Mouse (Mus musculus) CH12.LX (cell line): ENCODE measurements around the gene Cabp2.
"Not testable (repeated sequence)": the region's sequence is repeated elsewhere in the genome, so short reads cannot be mapped to it uniquely, and the experiment has no call there.

Experiments
- BHLHE40 ChIP-seq: IDR thresholded peaks from 2 replicates; pipeline ENCODE4 v1.6.1; 2011; ENCODE audit warnings: mild to moderate bottlenecking, low read depth, low read length, improper control_type of control experiment
- CTCF ChIP-seq, 2 experiments: IDR thresholded peaks in 1 of 2; conservative IDR thresholded peaks in 1 of 2; 2 replicates each; pipeline ENCODE4 v1.5.1; 2011 to 2012; ENCODE audit warnings: low read depth in 2 of 2, low read length in 2 of 2, improper control_type of control experiment in 1 of 2, inconsistent platforms in 1 of 2, mild to moderate bottlenecking in 1 of 2, moderate library complexity in 1 of 2
- E2F4 ChIP-seq: IDR thresholded peaks from 2 replicates; pipeline ENCODE4 v1.6.1; 2011; ENCODE audit warnings: low read depth, low read length, improper control_type of control experiment; ENCODE audit not compliant: insufficient replicate concordance
- EP300 ChIP-seq: IDR thresholded peaks from 2 replicates; pipeline ENCODE4 v1.6.1; 2011; ENCODE audit warnings: low read length, improper control_type of control experiment
- MAFK ChIP-seq: IDR thresholded peaks from 2 replicates; pipeline ENCODE4 v1.6.1; 2011; ENCODE audit warnings: low read length, improper control_type of control experiment; ENCODE audit not compliant: insufficient replicate concordance
- MXI1 ChIP-seq: IDR thresholded peaks from 2 replicates; pipeline ENCODE4 v1.6.1; 2011; ENCODE audit warnings: mild to moderate bottlenecking, low read depth, low read length, improper control_type of control experiment
- RAD21 ChIP-seq: IDR thresholded peaks from 2 replicates; pipeline ENCODE4 v1.6.1; 2011; ENCODE audit warnings: low read depth, mild to moderate bottlenecking, low read length, improper control_type of control experiment, moderate library complexity
- ZC3H11A ChIP-seq: IDR thresholded peaks from 2 replicates; pipeline ENCODE4 v1.6.1; 2012; ENCODE audit warnings: low read depth, mild to moderate bottlenecking, inconsistent platforms, low read length, improper control_type of control experiment

GRCm38 (mm10) chr19:4068242-4068641, 13.1 kb upstream of the Cabp2 start:
- TF ChIP-seq BHLHE40; MXI1; MAFK; EP300; ZC3H11A; E2F4; CTCF (conservative IDR thresholded peaks at IDR 0.05 in 1 of 2, IDR thresholded peaks at IDR 0.05 in 1 of 2; ENCODE audit: low read depth in 2 of 2, low read length in 2 of 2); RAD21: not testable (repeated sequence)
